Mouse (Mus musculus) kidney, embryonic 14.5 days (tissue): Measurements from ENCODE around the gene Nek7. TPM values are rescaled to one million over a fixed set of nuclear protein-coding genes. Genes with fewer than 3 reads are reported as not detected.

ENCODE experiments used
- ATAC-seq: fragments of 200-750 bp; cut with Nextera tagmentation; 2 replicates; pipeline ENCODE4 v1.8.0; 2017; ENCODE audit warnings: moderate number of reproducible peaks, mild to moderate bottlenecking, moderate TSS enrichment, moderate library complexity; ENCODE audit not compliant: low FRiP score, low TSS enrichment
- H3K27ac ChIP-seq: fragments of 300-500 bp; sonication (generic); 2 replicates; pipeline ENCODE4 v1.5.1; 2014; ENCODE audit warnings: low read depth, mild to moderate bottlenecking, low read length, moderate library complexity, mixed read lengths
- H3K27me3 ChIP-seq: fragments of 300-500 bp; sonication (generic); 2 replicates; pipeline ENCODE4 v1.6.1; 2014; ENCODE audit warnings: mild to moderate bottlenecking, low read length; ENCODE audit not compliant: control insufficient read depth, insufficient read depth
- H3K36me3 ChIP-seq: fragments of 300-500 bp; sonication (generic); 2 replicates; pipeline ENCODE4 v1.6.1; 2014; ENCODE audit warnings: low read length, mixed read lengths; ENCODE audit not compliant: control insufficient read depth, insufficient read depth
- H3K4me1 ChIP-seq: fragments of 300-500 bp; sonication (generic); 2 replicates; pipeline ENCODE4 v1.6.1; 2014; ENCODE audit warnings: low read length, mixed read lengths; ENCODE audit not compliant: control insufficient read depth, insufficient read depth
- H3K4me2 ChIP-seq: fragments of 300-500 bp; sonication (generic); replicated peaks from 2 replicates; pipeline ENCODE4 v1.6.1; 2014; ENCODE audit warnings: low read depth, mild to moderate bottlenecking, low read length
- H3K4me3 ChIP-seq: fragments of 300-500 bp; sonication (generic); 2 replicates; pipeline ENCODE4 v1.5.1; 2014; ENCODE audit warnings: mild to moderate bottlenecking, low read length
- H3K9ac ChIP-seq: fragments of 300-500 bp; sonication (generic); 2 replicates; pipeline ENCODE4 v1.6.1; 2014; ENCODE audit warnings: low read depth, mild to moderate bottlenecking, low read length, moderate library complexity
- H3K9me3 ChIP-seq: fragments of 300-500 bp; sonication (generic); 2 replicates; pipeline ENCODE4 v1.6.1; 2016; ENCODE audit warnings: low read length; ENCODE audit not compliant: control insufficient read depth
- WGBS: fragments of 180-500 bp; shearing (Covaris S2); extraction: QIAGEN DNeasy Blood & Tissue Kit; methylation state at CpG from one replicate; pipeline ENCODE4 v1.1.7; 2014; 5-methylcytosine and 5-hydroxymethylcytosine counted together
- polyA plus RNA-seq: library from polyadenylated mRNA; unstranded; fragments of >200 nt; fragmentation: Nextera tagmentation; extraction: Ambion mirVana; gene quantifications from 2 replicates; pipeline ENCODE4 v1.2.1, GENCODE M21; 2014

Gene Nek7
- polyA plus RNA-seq, 1 experiment from 2014 or later, result 46.4 TPM

GRCm38 (mm10) chr1:138584423-138585013, 35.4 kb downstream of the Nek7 start:
- 94% methylated on average over 2 of the region's 2 CpGs for WGBS
- ATAC-seq, result no peak
- no peak overlapping the region for H3K9ac ChIP-seq
- no peak overlapping the region for H3K4me2 ChIP-seq
- no peak overlapping the region for H3K27ac ChIP-seq
- 0 out of 2 replicates have a peak, but pooled peaks cover 4% of the 10 kb centered on the region for H3K4me1 ChIP-seq
- no peaks in the 10 kb centered on the region for H3K9me3 ChIP-seq
- H3K36me3 ChIP-seq, result no peaks in the 10 kb centered on the region
- no peaks in the 10 kb centered on the region for H3K27me3 ChIP-seq
- no peak overlapping the region for H3K4me3 ChIP-seq

GRCm38 (mm10) chr1:138582225-138582624, 37.7 kb downstream of the Nek7 start:
- no peak overlapping the region for H3K9ac ChIP-seq
- 87% methylated on average over 7 of the region's 7 CpGs for WGBS
- H3K9me3 ChIP-seq, result no peaks in the 10 kb centered on the region
- no peak overlapping the region for H3K4me3 ChIP-seq
- no peak overlapping the region for H3K4me2 ChIP-seq
- no peaks in the 10 kb centered on the region for H3K27me3 ChIP-seq
- no peak overlapping the region for H3K27ac ChIP-seq
- no peaks in the 10 kb centered on the region for H3K36me3 ChIP-seq
- H3K4me1 ChIP-seq, result no peaks in the 10 kb centered on the region
- ATAC-seq, result no peak

- ATAC-seq, result no peak
- no peak overlapping the region for H3K4me3 ChIP-seq
- H3K4me1 ChIP-seq, result no peaks in the 10 kb centered on the region
- H3K36me3 ChIP-seq, result no peaks in the 10 kb centered on the region
- H3K9me3 ChIP-seq, result no peaks in the 10 kb centered on the region
- no peak overlapping the region for H3K4me2 ChIP-seq
- no peaks in the 10 kb centered on the region for H3K27me3 ChIP-seq
- H3K9ac ChIP-seq, result no peak overlapping the region
- 59% methylated on average over 11 of the region's 11 CpGs for WGBS
- H3K27ac ChIP-seq, result no peak overlapping the region
Measured at GRCm38 (mm10) chr1:138579822-138580492, 40.0 kb downstream of the Nek7 start.

GRCm38 (mm10) chr1:138579207-138579606, 40.7 kb downstream of the Nek7 start:
- H3K4me1 ChIP-seq, result no peaks in the 10 kb centered on the region
- H3K9me3 ChIP-seq, result no peaks in the 10 kb centered on the region
- H3K36me3 ChIP-seq, result no peaks in the 10 kb centered on the region
- WGBS, result 69% methylated on average over 7 of the region's 7 CpGs
- H3K27me3 ChIP-seq, result no peaks in the 10 kb centered on the region
- H3K27ac ChIP-seq, result no peak overlapping the region
- H3K4me3 ChIP-seq, result no peak overlapping the region
- H3K4me2 ChIP-seq, result no peak overlapping the region
- H3K9ac ChIP-seq, result no peak overlapping the region
- ATAC-seq, result no peak

- no peak overlapping the region for H3K4me2 ChIP-seq
- no peak overlapping the region for H3K4me3 ChIP-seq
- WGBS, result 67% methylated on average over 7 of the region's 7 CpGs
- ATAC-seq, result no peak
- H3K4me1 ChIP-seq, result no peaks in the 10 kb centered on the region
- H3K9ac ChIP-seq, result no peak overlapping the region
- H3K27me3 ChIP-seq, result no peaks in the 10 kb centered on the region
- no peaks in the 10 kb centered on the region for H3K36me3 ChIP-seq
- no peaks in the 10 kb centered on the region for H3K9me3 ChIP-seq
- H3K27ac ChIP-seq, result no peak overlapping the region
Measured at GRCm38 (mm10) chr1:138576803-138577202, 43.1 kb downstream of the Nek7 start.

- 93% methylated on average over 8 of the region's 8 CpGs for WGBS
- H3K36me3 ChIP-seq, result no peaks in the 10 kb centered on the region
- ATAC-seq, result no peak
- no peak overlapping the region for H3K4me2 ChIP-seq
- no peaks in the 10 kb centered on the region for H3K27me3 ChIP-seq
- H3K4me1 ChIP-seq, result no peaks in the 10 kb centered on the region
- H3K4me3 ChIP-seq, result no peak overlapping the region
- no peak overlapping the region for H3K27ac ChIP-seq
- H3K9ac ChIP-seq, result no peak overlapping the region
- H3K9me3 ChIP-seq, result no peaks in the 10 kb centered on the region
Measured at GRCm38 (mm10) chr1:138576066-138576697, 43.8 kb downstream of the Nek7 start.

- no peak for ATAC-seq
- H3K36me3 ChIP-seq, result no peaks in the 10 kb centered on the region
- no peak overlapping the region for H3K4me3 ChIP-seq
- H3K9ac ChIP-seq, result no peak overlapping the region
- WGBS, result 76% methylated on average over 2 of the region's 2 CpGs
- no peaks in the 10 kb centered on the region for H3K4me1 ChIP-seq
- H3K27me3 ChIP-seq, result no peaks in the 10 kb centered on the region
- H3K27ac ChIP-seq, result no peak overlapping the region
- H3K9me3 ChIP-seq, result no peaks in the 10 kb centered on the region
- H3K4me2 ChIP-seq, result no peak overlapping the region
Measured at GRCm38 (mm10) chr1:138575629-138576028, 44.3 kb downstream of the Nek7 start.

- Histone ChIP-seq H3K27ac (no peak overlapping the region), H3K4me2 (no peak overlapping the region), H3K9ac (no peak overlapping the region), H3K4me1 (no peaks in the 10 kb centered on the region), H3K36me3 (no peaks in the 10 kb centered on the region), H3K9me3 (no peaks in the 10 kb centered on the region), H3K4me3 (no peak overlapping the region), H3K27me3 (no peaks in the 10 kb centered on the region)
- WGBS, result 71% methylated on average over 22 of the region's 22 CpGs
- ATAC-seq, result no peak
Measured at GRCm38 (mm10) chr1:138571565-138572361, 48.2 kb downstream of the Nek7 start.
